20 mouse cellular contexts compared by ENCODE assay signal in genomic region chr10:59548768-59549333, GRCm38 (mm10).
DNase-seq lines count a peak whose midpoint lies in the region; ATAC-seq lines count a peak whose summit lies in the region.
"Had no signal": no experiment of that assay in that cellular context is flagged by ENCODE, and none has a peak within 500 bp of the region (broad histone marks: within the 10 kb centered on the region; RNA-seq: fewer than 3 reads in every experiment).

No protein-coding gene starts in this region.

- no peaks in the 10 kb centered on the region for H3K27me3 ChIP-seq in kidney, embryonic 14.5 days (ENCODE audit: control insufficient read depth, insufficient read depth, low read length)
- H3K27me3 ChIP-seq in liver, embryonic 12.5 days (replicated peaks) = no peaks in the 10 kb centered on the region
- H3K27me3 ChIP-seq: heart, embryonic 13.5 days; hindbrain, embryonic 13.5 days; limb, embryonic 13.5 days; lung, embryonic 15.5 days; megakaryocyte, embryonic 14.5 days; neural tube, embryonic 13.5 days had no signal

- no peak overlapping the region for H3K4me2 ChIP-seq in kidney, embryonic 14.5 days (replicated peaks; ENCODE audit: low read depth, low read length)
- H3K4me2 ChIP-seq in liver, embryonic 12.5 days = 0 out of 2 replicates have a peak overlapping the region, but pooled peaks have one; percentile 1
- H3K4me2 ChIP-seq: heart, embryonic 13.5 days; hindbrain, embryonic 13.5 days; limb, embryonic 13.5 days; lung, embryonic 15.5 days; neural tube, embryonic 13.5 days had no signal

- DNase-seq in adrenal gland, adult (ENCODE audit: inconsistent age in 2 of 2, low spot score in 1 of 2) = peak; percentile 36 to 67
- no peak for DNase-seq in adrenal gland, postnatal 4 days (ENCODE audit: low spot score in 2 of 2)
- no peak for DNase-seq in kidney, adult 8-10 months
- DNase-seq in R1 (ENCODE audit: low read depth, low spot score) = peak; percentile 83
- no peak for DNase-seq in left cerebral cortex, adult 9 months (ENCODE audit: low spot score in 2 of 2)
- DNase-seq: cerebellum, adult 8-10 months; gastrocnemius, adult 2 months; heart, adult 18-20 months; kidney, adult 9 months; midbrain, embryonic 14.5 days; spleen, adult 18-20 months had no signal

- 0 out of 2 replicates have a peak, but pooled peaks have one; percentile 32 for ATAC-seq in kidney, embryonic 14.5 days (ENCODE audit: low FRiP score, low TSS enrichment)
- ATAC-seq in liver, embryonic 12.5 days = peak; percentile 69; the same call in 1 of the 2 replicates
- no peak for ATAC-seq in megakaryocyte, adult 5-6 weeks (ENCODE audit: poor library complexity, severe bottlenecking)

- H3K9me3 ChIP-seq in kidney, embryonic 14.5 days (ENCODE audit: control insufficient read depth, low read length) = peaks cover 20% of the 10 kb centered on the region; the same call in 1 of the 2 replicates
- no peaks in the 10 kb centered on the region for H3K9me3 ChIP-seq in liver, embryonic 12.5 days (replicated peaks)

- H3K36me3 ChIP-seq in kidney, embryonic 14.5 days (ENCODE audit: control insufficient read depth, insufficient read depth, low read length) = peaks cover 3% of the 10 kb centered on the region; the same call in 1 of the 2 replicates
- H3K36me3 ChIP-seq in liver, embryonic 12.5 days = 0 out of 2 replicates have a peak, but pooled peaks cover 7% of the 10 kb centered on the region

- no peaks in the 10 kb centered on the region for H3K4me1 ChIP-seq in kidney, embryonic 14.5 days (ENCODE audit: control insufficient read depth, insufficient read depth, low read length)
- H3K4me1 ChIP-seq in liver, embryonic 12.5 days = peaks cover 5% of the 10 kb centered on the region
- H3K4me1 ChIP-seq: hindbrain, embryonic 13.5 days; lung, embryonic 15.5 days; neural tube, embryonic 13.5 days had no signal

- no peak overlapping the region for H3K9ac ChIP-seq in kidney, embryonic 14.5 days (ENCODE audit: low read depth, low read length)
- H3K9ac ChIP-seq in liver, embryonic 12.5 days = no peak overlapping the region
- H3K9ac ChIP-seq: heart, embryonic 13.5 days; hindbrain, embryonic 13.5 days; limb, embryonic 13.5 days; lung, embryonic 15.5 days; neural tube, embryonic 13.5 days had no signal

- H3K27ac ChIP-seq in kidney, embryonic 14.5 days (ENCODE audit: low read depth, low read length) = no peak overlapping the region
- H3K27ac ChIP-seq in liver, embryonic 12.5 days = no peak overlapping the region
- H3K27ac ChIP-seq: gastrocnemius, adult 2 months; heart, embryonic 13.5 days; hindbrain, embryonic 13.5 days; limb, embryonic 13.5 days; lung, embryonic 15.5 days; neural tube, embryonic 13.5 days had no signal

- 62% methylated on average over 11 of the region's 11 CpGs for WGBS in kidney, embryonic 14.5 days
- 79% methylated on average over 11 of the region's 11 CpGs for WGBS in liver, embryonic 12.5 days (ENCODE audit: insufficient replicate concordance)

- no peak overlapping the region for H3K4me3 ChIP-seq in kidney, embryonic 14.5 days (ENCODE audit: low read length)
- H3K4me3 ChIP-seq in liver, embryonic 12.5 days = no peak overlapping the region
- H3K4me3 ChIP-seq: gastrocnemius, adult 2 months; heart, embryonic 13.5 days; hindbrain, embryonic 13.5 days; limb, embryonic 13.5 days; lung, embryonic 15.5 days; megakaryocyte, embryonic 14.5 days; neural tube, embryonic 13.5 days had no signal

Comparison
In these comparisons a context has a peak if more than half of its experiments do, and no peak if none do; other contexts are left out.
1. DNase-seq: peak in adrenal gland, adult (2 of 2) and R1 (single experiment); none in adrenal gland, postnatal 4 days (0 of 2), kidney, adult 8-10 months (0 of 2) and left cerebral cortex, adult 9 months (0 of 2).